ENCODE assay signal across 18 mouse cellular contexts in genomic region chr19:8708954-8709353, GRCm38 (mm10). TPM values are rescaled to one million over a fixed set of nuclear protein-coding genes. Genes with fewer than 3 reads are reported as not detected.
"Had no signal": no experiment of that assay in that cellular context is flagged by ENCODE, and none has a peak within 500 bp of the region (broad histone marks: within the 10 kb centered on the region; RNA-seq: fewer than 3 reads in every experiment).

No protein-coding gene starts in this region.

- ATAC-seq: midbrain, embryonic 16.5 days had no signal

- H3K27ac ChIP-seq: limb, embryonic 13.5 days; lung, embryonic 15.5 days; macrophage had no signal

- H3K9me3 ChIP-seq: limb, embryonic 13.5 days; lung, embryonic 15.5 days; megakaryocyte, embryonic 14.5 days; stomach, embryonic 15.5 days had no signal

- H3K27me3 ChIP-seq: limb, embryonic 13.5 days; lung, embryonic 15.5 days; megakaryocyte, embryonic 14.5 days; stomach, embryonic 15.5 days had no signal

- H3K4me3 ChIP-seq: limb, embryonic 13.5 days; lung, embryonic 15.5 days; megakaryocyte, embryonic 14.5 days; stomach, embryonic 15.5 days had no signal

- H3K9ac ChIP-seq: limb, embryonic 13.5 days; lung, embryonic 15.5 days; stomach, embryonic 15.5 days had no signal

- DNase-seq: kidney, adult 18-20 months; kidney, postnatal 10 days; kidney, postnatal 4 days; left cerebral cortex, postnatal 4 days; lung, postnatal 14 days; right cerebral cortex, postnatal 14 days; thymus, adult 2 months; thymus, postnatal 25 days had no signal

- H3K4me2 ChIP-seq: limb, embryonic 13.5 days; lung, embryonic 15.5 days; midbrain, embryonic 11.5 days; stomach, embryonic 15.5 days had no signal

RNA-seq across cellular contexts. Expression of gene 1700092M07Rik, which starts 31.6 kb away (rescaled TPM):
- polyA plus RNA-seq: macrophage; spleen, adult 2 months; thymus, adult 2 months had no signal

RNA-seq across cellular contexts. Expression of gene Chrm1, which starts 45.4 kb away (rescaled TPM):
- polyA plus RNA-seq: kidney, embryonic 14.5 days; liver, embryonic 16.5 days; macrophage had no signal
